Mouse (Mus musculus): Measurements from ENCODE around the gene Lhx5.

Lhx5 gene

GRCm38 (mm10) chr5:120465860-120466259 lies 34.4 kb downstream of the Lhx5 start:
- no peak for DNase-seq

DNA sequence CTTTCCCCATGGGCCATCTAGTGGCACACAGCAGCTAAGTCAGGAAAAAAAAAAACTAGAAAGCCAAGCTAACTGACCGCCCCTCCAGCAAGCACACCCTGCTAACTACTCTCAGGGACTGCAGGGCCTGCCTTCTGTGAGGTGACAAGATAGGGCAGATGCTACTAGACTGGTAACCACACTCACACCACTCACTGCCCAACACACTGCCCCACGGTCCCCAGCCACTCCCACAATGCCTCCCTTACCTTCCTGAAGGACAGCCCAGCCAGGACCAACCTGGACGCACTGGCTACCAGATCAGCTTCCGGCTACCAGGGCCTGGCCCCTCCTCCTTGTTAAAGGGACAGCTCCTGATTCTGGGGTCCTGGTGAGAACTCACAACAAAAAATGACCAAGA lies 35.5 kb downstream of the Lhx5 start:
- no peak for DNase-seq

GRCm38 (mm10) chr5:120468336-120468735 lies 36.8 kb downstream of the Lhx5 start:
- DNase-seq = no peak

DNA sequence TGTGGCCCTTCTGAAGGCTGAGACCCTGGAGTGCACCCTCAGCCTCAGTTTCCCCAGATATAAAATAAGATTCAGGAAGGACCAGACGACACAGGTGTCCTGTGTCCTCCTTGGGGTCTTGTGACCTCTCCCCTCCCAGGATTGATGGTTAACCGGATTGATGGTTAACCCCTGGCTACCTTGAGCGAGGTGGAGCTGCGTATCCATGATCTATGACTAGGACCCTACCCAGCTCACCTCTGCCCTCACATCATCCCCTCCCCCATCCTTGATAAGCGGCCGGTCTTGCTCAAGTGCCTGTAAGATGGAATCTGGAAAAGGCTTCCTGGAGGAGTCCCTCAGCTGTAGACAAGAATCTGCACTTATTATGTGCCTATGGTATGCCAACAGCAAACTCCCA lies 37.3 kb downstream of the Lhx5 start:
- DNase-seq = no peak

DNA sequence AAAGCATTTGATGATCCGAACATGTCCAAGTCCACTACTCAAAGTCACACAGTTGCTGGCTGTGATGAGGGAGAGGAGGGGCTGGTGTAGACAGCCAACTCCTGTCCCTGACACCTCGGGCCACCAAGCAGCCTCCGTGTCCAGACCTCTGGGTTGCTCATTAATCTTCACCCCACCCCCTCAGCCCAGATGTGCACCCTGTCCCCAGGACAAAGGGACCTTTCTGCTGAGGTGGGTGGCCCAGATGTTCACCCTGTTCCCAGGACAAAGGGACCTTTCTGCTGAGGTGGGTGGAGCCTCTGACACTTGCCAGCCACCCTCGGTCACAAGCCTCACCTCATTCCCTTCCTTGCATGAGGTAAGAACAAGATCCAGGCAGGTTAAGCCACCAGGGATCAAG lies 40.0 kb downstream of the Lhx5 start:
- DNase-seq = no peak

DNA sequence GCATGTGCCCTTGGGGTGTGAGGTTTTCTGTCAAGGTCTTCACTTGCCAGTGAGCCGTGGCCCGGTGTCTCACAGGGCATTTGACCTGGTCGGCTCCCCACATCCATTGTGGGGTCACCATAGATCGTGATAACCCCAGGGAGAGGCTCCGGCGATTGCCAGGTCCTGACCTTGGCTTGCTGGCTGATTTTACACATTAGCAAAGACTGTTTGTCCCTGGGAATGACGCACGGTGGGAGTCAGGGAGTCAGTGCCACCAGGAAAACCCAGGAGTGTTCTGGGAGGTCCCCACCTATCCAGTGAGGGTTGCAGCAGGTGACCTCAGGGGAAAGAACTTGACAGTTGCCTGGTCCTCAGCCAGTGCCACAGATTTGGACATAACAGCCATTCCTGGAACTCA lies 41.3 kb downstream of the Lhx5 start, which contains the start of gene Sdsl:
Gene Sdsl (minus strand): TSS at position 41 of the 400 bp plus-strand sequence.
- DNase-seq = no peak

GRCm38 (mm10) chr5:120473361-120473760 lies 41.9 kb downstream of the Lhx5 start:
- DNase-seq = no peak

DNA sequence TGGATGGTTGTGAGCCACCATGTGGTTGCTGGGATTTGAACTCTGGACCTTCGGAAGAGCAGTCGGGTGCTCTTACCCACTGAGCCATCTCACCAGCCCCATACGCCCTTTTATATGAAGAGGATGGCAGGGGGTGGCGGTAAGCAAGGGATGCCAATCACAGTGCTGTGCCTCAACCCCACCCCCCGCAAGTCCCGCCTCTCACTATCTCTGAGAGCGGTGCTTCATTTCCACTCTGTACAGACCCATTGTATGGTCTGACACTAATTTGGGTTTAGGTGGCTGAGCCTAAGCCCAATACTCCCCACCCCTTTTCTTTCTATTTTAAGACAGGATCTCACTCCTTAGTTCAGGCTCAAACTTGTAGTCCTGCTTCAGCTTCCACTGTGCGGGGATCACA lies 44.4 kb downstream of the Lhx5 start:
- DNase-seq = no peak

DNA sequence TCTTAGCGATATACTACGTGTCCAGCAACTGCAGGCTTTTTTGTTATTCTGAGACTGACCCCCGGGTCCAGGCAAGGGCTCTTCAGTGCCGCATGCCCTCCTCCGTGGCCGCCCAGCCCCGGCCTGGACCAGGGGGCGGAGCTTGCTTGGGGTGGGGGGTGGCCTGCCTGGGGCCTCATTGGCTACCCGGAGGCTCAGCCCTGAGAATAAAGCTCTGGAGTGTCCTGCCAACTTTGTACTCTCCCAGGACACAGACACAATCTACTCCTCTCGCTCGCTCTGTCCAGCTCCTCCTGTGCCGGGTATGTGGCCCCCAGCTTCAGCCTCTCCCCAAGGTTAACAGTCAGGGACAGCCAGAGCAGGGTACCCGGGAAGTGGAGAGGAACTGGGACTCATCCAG lies 44.8 kb downstream of the Lhx5 start, which contains the start of gene Sds:
Gene Sds (plus strand): TSS at position 231 of the 400 bp plus-strand sequence.
- no peak for DNase-seq

DNA sequence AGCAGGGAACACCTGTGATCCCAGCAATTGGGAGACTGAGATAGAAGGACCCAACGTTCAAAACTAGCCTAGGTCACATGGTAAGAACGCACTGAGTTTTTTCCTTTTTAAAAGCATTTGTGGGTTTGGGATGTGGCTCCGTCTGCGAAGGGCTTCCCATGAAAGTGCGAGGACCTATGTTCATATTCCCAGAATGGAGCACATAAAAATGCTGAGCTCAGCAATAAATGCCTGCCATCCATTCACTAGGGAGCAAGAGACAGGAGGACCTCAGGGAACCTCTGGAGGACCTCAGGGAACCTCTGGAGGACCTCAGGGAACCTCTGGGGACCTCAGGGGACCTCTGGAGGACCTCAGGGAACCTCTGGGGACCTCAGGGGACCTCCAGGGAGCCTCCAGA lies 46.5 kb downstream of the Lhx5 start:
- no peak for DNase-seq

DNA sequence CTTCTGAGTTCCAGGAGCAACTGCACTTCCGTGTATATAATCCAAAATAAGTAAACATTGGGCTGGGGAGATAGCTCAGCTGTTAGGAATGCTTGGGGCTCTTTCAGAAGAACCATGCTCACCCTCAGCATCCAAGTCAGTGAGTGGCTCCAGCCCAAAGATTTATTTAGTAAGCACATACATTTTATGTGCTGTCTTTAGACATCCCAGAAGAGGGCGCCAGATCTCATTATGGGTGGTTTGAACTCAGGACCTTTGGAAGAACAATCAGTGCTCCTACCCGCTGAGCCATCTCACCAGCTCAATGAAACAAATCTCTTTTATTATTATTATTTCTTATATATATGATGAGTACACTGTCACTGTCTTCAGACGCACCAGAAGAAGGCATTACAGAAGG lies 48.0 kb downstream of the Lhx5 start:
- DNase-seq = no peak

DNA sequence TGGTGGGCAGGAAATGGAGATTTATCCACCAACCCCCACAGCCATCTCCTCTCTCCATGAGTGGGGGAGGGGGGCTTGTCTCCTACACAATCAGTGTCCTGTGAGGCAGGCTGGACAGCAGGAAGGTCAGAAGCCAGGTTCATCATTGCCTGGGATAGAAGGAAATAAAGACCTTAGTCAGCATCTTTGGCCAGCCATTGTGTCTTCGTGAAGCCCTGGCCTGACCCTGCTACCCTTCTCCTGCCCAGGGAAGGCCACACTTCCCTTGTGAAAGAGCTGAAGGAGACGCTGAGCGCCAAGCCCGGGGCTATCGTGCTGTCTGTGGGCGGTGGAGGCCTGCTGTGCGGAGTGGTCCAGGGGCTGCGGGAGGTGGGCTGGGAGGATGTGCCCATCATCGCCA lies 49.7 kb downstream of the Lhx5 start:
- no peak for DNase-seq

DNA sequence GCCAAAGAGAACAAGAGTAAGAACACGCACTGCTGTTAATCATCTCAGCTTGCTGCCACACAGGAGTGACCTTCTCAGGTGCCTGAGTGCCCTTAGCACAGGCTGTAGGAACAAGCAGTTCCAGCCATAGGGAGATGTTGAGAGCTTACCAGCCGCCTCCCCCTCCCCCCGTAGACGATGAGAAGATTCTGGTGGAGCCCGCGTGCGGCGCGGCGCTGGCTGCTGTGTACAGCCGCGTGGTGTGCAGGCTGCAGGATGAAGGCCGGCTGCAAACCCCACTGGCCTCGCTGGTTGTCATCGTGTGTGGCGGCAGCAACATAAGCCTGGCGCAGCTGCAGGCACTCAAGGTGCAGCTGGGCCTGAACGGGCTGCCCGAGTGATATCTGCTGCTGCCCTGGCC lies 51.9 kb downstream of the Lhx5 start:
- no peak for DNase-seq

DNA sequence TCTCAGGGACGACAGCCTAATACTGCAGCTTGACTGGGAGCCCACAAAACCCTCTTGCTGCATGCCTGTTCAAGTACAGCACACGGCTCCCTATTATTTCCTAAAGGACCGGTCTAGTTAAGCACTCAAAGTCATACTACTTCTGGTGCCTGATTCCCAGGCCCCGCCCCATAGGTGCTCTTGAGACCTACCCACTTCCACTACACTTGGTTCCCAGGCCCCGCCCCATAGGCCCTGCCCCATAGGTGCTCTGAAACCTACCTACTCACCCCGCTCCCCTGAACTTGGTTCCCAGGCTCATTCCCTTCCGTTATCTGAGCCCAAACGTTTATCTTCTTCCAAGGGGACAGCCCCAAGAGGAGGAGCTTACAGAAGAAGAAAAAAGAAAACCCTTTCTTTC lies 56.3 kb downstream of the Lhx5 start:
- no peak for DNase-seq

DNA sequence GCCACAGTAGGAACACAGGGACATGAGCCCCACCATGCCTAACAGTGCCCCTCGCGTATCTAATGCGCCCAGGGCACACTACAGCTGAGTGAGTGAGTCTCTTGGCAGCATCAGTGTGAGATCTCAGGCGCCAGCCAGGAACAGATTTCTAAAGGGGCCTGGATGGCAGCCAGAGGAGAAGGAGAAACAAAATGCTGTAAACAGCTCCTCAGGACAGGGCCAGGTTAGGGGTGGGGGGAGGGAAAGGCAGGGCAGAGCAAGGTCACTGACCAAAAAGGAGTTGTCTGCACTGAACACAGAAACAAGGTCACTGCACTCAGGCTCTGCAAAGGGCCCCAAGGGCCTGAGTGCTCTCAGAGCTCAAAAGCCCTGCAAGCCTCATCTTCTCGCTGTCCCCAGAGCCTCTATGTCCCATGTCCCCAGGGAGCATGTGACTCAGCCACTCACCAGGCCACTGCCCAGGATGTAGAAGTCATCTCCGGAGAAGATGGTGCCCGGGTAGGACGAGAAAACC lies 59.2 kb downstream of the Lhx5 start:
- no peak for DNase-seq

Data from liver (tissue).